Mouse (Mus musculus) liver, adult 2 months (tissue): ENCODE data around the gene G430095P16Rik. TPM values are rescaled to one million over a fixed set of nuclear protein-coding genes. Genes with fewer than 3 reads are reported as not detected.
A peak's percentile ranks its signal among the peaks of the same experiment; 100 is the strongest.

Source experiments
- DNase-seq: peaks from one replicate; pipeline ENCODE4 v3.0.0-alpha.2; 2011; ENCODE audit warnings: low read depth, low spot score; ENCODE audit errors: extremely low read depth
- H3K27ac ChIP-seq: fragments of 200-500 bp; replicated peaks from 2 replicates; pipeline ENCODE4 v1.5.1; 2012; ENCODE audit warnings: low read depth, mild to moderate bottlenecking, control low read depth, inconsistent platforms, low read length; ENCODE audit not compliant: insufficient read depth
- H3K27me3 ChIP-seq: fragments of 200-500 bp; 2 replicates; pipeline ENCODE4 v1.6.1; 2012; ENCODE audit warnings: mild to moderate bottlenecking, moderate library complexity, low read length, inconsistent platforms; ENCODE audit not compliant: control insufficient read depth, insufficient read depth
- H3K36me3 ChIP-seq: fragments of 200-500 bp; 2 replicates; pipeline ENCODE4 v1.6.1; 2012; ENCODE audit warnings: low read length, inconsistent platforms; ENCODE audit not compliant: control insufficient read depth, insufficient read depth
- H3K4me1 ChIP-seq: fragments of 200-500 bp; 2 replicates; pipeline ENCODE4 v1.6.1; 2011; ENCODE audit warnings: low read length; ENCODE audit not compliant: control insufficient read depth, insufficient read depth
- H3K4me3 ChIP-seq: fragments of 200-500 bp; 2 replicates; pipeline ENCODE4 v1.5.1; 2011; ENCODE audit warnings: low read depth, mild to moderate bottlenecking, control low read depth, low read length, moderate library complexity; ENCODE audit not compliant: insufficient read depth
- H3K79me2 ChIP-seq: fragments of 200-500 bp; 2 replicates; pipeline ENCODE4 v1.6.1; 2012; ENCODE audit warnings: inconsistent platforms, mild to moderate bottlenecking, low read length, moderate library complexity; ENCODE audit not compliant: control insufficient read depth, insufficient read depth
- H3K9ac ChIP-seq: fragments of 200-500 bp; 2 replicates; pipeline ENCODE4 v1.6.1; 2012; ENCODE audit warnings: low read depth, mild to moderate bottlenecking, control low read depth, inconsistent platforms, low read length
- CTCF ChIP-seq: fragments of 200-500 bp; IDR thresholded peaks from 2 replicates; pipeline ENCODE4 v1.5.1; 2011; ENCODE audit warnings: low read depth, low read length, control low read depth
- POLR2A ChIP-seq: fragments of 200-500 bp; IDR thresholded peaks from 2 replicates; pipeline ENCODE4 v1.6.1; 2011; ENCODE audit warnings: low read length, control low read depth; ENCODE audit not compliant: insufficient read depth; ENCODE audit errors: extremely low read depth
- WGBS: fragments of 180-500 bp; shearing (Covaris S2); methylation state at CpG from one replicate; pipeline ENCODE4 v1.1.7; 2018; 5-methylcytosine and 5-hydroxymethylcytosine counted together
- polyA plus RNA-seq: library from polyadenylated mRNA; depleted of rRNA; stranded (reverse); fragments of >200 nt; gene quantifications from 2 replicates; pipeline ENCODE4 v1.2.3, GENCODE M21; 2012
- total RNA-seq: library from RNA; depleted of rRNA; stranded (reverse); fragments of >200 nt; gene quantifications from 2 replicates; pipeline ENCODE4 v1.2.3, GENCODE M21; 2014

The G430095P16Rik gene
- total and polyA plus RNA-seq, 2 experiments: not detected

DNA sequence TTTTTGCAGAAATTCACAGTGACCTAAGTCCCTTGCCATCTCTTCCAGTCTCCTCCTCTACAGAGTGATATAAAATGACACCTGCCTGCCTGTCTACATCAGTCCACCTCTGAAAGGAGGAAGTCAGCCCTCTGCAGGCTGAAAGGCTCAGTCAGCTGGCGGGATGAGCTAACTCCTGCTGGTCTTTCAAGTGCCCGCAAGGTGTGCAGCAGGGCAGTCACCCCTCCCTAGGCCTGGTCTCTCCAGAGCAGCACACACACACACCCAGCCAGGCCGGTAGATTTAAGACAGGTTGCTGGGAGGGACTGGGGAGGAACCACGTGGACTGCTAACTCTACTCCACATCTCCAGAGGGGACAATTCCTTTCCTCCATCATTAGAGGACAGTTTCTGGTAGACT lies 41.3 kb downstream of the G430095P16Rik start:
- Histone ChIP-seq H3K27me3 (no peaks in the 10 kb centered on the region), H3K36me3 (no peaks in the 10 kb centered on the region), H3K79me2 (peaks cover 36% of the 10 kb centered on the region), H3K4me3 (no peak overlapping the region), H3K4me1 (peaks cover 24% of the 10 kb centered on the region), H3K9ac (no peak overlapping the region), H3K27ac (no peak overlapping the region)
- WGBS: 73% methylated on average over 4 of the region's 4 CpGs
- DNase-seq: no peak
- TF ChIP-seq CTCF: no peak
- no peak for TF ChIP-seq POLR2A

DNA sequence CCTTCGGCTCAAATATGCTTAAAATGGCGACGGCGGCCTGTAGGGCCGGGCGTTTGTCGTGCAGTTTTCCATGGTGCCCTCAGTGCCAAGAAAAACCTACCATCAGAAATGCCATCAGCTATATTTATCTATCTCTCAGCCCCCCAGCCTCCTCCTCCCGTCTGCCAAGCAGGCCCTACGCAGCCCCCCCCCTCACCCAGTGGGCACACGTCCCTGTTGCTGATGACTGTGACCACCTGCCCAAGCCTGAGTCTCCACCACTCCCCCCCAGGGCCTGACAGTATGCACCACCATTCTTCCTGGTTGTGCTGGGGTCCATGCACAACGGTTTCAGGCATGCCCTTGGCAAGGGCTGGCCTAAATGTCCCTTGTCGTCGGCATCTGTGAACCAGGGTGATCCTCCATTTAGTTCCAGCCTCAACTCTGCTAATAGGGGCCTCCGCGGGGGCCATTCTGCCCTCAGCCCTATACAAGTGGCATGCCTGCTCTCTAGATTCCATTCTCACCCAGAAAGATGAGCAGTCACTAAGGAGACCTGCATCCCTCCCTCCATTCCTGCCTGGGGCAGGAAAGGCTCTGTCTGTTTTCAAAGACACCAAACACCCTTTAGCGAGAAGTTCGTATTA lies 42.2 kb downstream of the G430095P16Rik start:
- H3K36me3 ChIP-seq: no peaks in the 10 kb centered on the region
- H3K4me1 ChIP-seq: peaks cover 24% of the 10 kb centered on the region
- H3K79me2 ChIP-seq: peaks cover 39% of the 10 kb centered on the region
- 93% methylated on average over 17 of the region's 17 CpGs for WGBS
- peak overlapping the region; percentile 6; the same call in 1 of the 2 replicates for H3K27ac ChIP-seq
- no peak overlapping the region for H3K4me3 ChIP-seq
- no peak for DNase-seq
- TF ChIP-seq CTCF (no peak), POLR2A (no peak)
- H3K9ac ChIP-seq: no peak overlapping the region
- no peaks in the 10 kb centered on the region for H3K27me3 ChIP-seq

DNA sequence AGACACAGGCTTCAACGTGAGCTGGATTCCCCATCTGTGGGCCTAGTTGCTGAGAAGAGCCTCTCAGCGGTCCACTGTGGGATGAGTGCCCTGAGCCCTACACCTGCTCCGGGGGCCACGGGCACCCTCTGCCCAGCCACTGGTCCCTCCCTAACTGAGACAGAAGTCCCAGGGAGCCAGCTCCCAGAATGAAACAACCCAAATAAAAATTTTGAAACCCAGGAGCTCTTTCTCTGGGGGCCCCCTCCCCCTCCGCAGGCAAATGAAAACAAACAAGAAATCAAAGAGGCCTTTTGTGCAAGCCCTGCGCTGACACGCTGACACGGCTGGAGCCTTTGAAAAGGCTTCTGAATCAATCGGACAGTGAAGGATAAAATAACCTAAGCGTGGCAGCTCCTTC lies 42.8 kb downstream of the G430095P16Rik start:
- Histone ChIP-seq H3K4me3 (no peak overlapping the region), H3K27me3 (no peaks in the 10 kb centered on the region), H3K27ac (peak overlapping the region; percentile 26), H3K79me2 (peaks cover 43% of the 10 kb centered on the region), H3K36me3 (no peaks in the 10 kb centered on the region), H3K9ac (no peak overlapping the region), H3K4me1 (peaks cover 23% of the 10 kb centered on the region)
- 36% methylated on average over 10 of the region's 10 CpGs for WGBS
- peak; percentile 49 for DNase-seq
- TF ChIP-seq POLR2A: no peak
- no peak for TF ChIP-seq CTCF

DNA sequence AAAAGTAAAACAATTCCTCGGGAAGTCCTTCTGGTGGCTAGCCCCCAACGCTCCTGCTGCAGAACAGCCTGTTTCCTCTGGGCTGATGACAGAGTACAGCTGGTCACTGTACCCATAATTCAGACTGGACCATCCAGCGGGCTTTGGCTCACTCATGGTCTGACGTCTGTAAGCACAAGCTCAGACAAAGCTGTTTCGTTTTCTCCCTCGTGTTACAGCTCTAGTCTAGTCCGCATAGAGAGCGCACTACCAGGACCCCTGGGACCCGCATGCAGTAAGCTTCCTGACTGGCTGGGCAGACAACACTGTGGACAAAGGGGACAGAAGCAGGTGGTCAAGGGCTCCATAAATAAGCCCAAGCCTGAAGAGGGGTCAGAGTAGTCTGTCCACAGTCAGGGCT lies 43.6 kb downstream of the G430095P16Rik start:
- H3K4me3 ChIP-seq: no peak overlapping the region
- H3K4me1 ChIP-seq: peaks cover 25% of the 10 kb centered on the region
- peak overlapping the region; percentile 26; the same call in 1 of the 2 replicates for H3K27ac ChIP-seq
- peaks cover 43% of the 10 kb centered on the region for H3K79me2 ChIP-seq
- TF ChIP-seq CTCF: no peak
- TF ChIP-seq POLR2A: no peak
- no peaks in the 10 kb centered on the region for H3K27me3 ChIP-seq
- 75% methylated on average over 9 of the region's 9 CpGs for WGBS
- DNase-seq: peak; percentile 59
- no peaks in the 10 kb centered on the region for H3K36me3 ChIP-seq
- H3K9ac ChIP-seq: no peak overlapping the region

DNA sequence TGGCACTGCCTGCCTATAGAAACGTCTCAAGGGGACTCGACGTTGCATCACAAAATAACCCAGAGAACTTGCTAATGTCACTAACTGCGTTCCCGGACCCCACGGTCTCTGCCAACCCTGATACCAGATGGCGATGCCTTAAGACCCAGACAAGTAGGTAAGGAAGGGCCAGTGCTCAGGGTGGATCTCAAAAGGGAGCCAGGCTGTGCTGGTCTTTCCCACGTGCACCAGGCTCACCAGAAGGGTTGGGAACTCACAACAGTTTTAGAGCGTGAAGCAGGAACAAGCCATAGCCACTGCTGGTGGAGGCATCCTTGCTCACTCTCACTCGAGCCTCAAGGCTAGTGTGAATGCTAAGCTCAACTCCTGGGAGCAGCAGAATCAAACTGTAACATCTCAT lies 44.4 kb downstream of the G430095P16Rik start:
- Histone ChIP-seq H3K27ac (no peak overlapping the region), H3K9ac (no peak overlapping the region), H3K27me3 (no peaks in the 10 kb centered on the region), H3K4me1 (peaks cover 32% of the 10 kb centered on the region), H3K79me2 (peaks cover 43% of the 10 kb centered on the region), H3K36me3 (no peaks in the 10 kb centered on the region), H3K4me3 (no peak overlapping the region)
- WGBS: 93% methylated on average over 10 of the region's 10 CpGs
- DNase-seq: no peak
- TF ChIP-seq CTCF (no peak), POLR2A (no peak)

DNA sequence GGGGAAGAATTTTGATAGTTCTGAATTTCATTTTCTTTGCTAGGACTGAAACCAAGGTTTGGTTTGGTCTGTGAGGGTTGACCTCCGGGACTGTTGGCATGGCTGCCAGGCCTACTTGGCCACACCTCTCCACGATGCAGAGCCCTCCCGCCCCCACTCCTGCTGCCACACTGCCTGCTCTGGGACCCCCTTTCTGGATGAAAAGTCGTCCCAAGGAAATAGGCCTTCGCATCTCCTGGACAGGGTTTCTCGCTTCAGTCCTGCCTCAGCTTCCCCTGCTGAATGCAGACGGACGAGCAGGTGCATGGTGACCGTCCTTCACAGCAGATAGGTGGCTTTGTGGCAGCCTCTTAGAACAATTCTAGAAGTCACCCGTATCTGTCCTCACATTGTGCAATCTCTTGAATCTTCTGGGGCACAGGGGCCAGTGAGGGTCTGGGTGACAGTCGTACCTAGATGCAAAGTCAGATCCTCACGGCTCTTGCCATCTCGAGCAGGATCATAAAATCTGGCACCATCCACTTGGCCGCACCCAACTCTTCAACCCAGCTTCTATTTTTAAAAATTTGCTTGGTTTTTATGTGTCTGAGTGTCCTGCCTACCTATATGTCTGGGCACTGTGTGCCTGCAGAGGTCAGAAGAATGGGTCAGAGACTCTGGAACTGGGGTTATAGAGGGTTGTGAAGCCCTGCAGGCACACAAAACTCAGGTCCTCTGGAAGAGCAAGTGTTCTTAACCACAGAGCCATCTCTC lies 45.7 kb downstream of the G430095P16Rik start:
- H3K4me3 ChIP-seq: no peak overlapping the region
- 80% methylated on average over 14 of the region's 14 CpGs for WGBS
- H3K27me3 ChIP-seq: no peaks in the 10 kb centered on the region
- no peak for TF ChIP-seq POLR2A
- H3K4me1 ChIP-seq: peaks cover 32% of the 10 kb centered on the region
- peaks cover 39% of the 10 kb centered on the region for H3K79me2 ChIP-seq
- no peaks in the 10 kb centered on the region for H3K36me3 ChIP-seq
- no peak overlapping the region for H3K27ac ChIP-seq
- DNase-seq: no peak
- H3K9ac ChIP-seq: no peak overlapping the region
